Mouse (Mus musculus) neutrophil, adult 5-6 weeks (primary cell): ENCODE measurements around the gene Dlx3. TPM values are rescaled to one million over a fixed set of nuclear protein-coding genes. Genes with fewer than 3 reads are reported as not detected.

Experiments used
- ATAC-seq: fragments of 151-379, 151-347 bp; 2 replicates; pipeline ENCODE4 v1.8.0; 2017; ENCODE audit warnings: mild to moderate bottlenecking, moderate TSS enrichment; ENCODE audit not compliant: insufficient number of reproducible peaks, poor library complexity, low FRiP score, severe bottlenecking; ENCODE audit errors: extremely low read depth
- total RNA-seq: library from RNA; stranded (forward); fragments of 200-1000 nt; gene quantifications from 2 replicates; pipeline ENCODE4 v1.2.3, GENCODE M21; 2017

Gene Dlx3
- total RNA-seq, 1 experiment from 2014 or later: not detected

- ATAC-seq: no peak
Observed at GRCm38 (mm10) chr11:95145851-95146403, 26.0 kb downstream of the Dlx3 start, which contains the start of gene Dlx4. Gene Dlx4, minus strand, starts transcription at chr11:95146263.

DNA sequence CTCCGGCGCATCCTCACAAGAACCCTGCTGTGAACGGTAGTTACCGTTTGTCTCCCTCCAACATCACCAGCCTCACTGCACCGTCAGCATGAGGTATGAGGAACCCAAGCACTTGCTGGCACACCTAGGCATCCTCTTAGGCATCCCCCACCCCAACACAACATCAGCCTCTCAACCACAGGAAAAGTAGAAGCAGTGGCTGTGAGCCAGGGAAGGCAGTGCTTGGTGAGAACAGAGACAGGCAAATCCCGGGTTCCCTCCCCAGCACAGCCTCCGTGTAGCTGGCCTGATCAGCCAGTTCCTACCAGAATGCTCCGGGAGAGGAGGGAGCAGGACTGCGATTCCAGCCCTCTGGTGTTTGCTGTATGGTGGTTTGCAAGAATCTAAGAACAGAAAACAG lies 28.8 kb downstream of the Dlx3 start:
- no peak for ATAC-seq

- no peak for ATAC-seq
Observed at GRCm38 (mm10) chr11:95149462-95150268, 29.7 kb downstream of the Dlx3 start.

GRCm38 (mm10) chr11:95150269-95151049 lies 30.5 kb downstream of the Dlx3 start:
- ATAC-seq: no peak

DNA sequence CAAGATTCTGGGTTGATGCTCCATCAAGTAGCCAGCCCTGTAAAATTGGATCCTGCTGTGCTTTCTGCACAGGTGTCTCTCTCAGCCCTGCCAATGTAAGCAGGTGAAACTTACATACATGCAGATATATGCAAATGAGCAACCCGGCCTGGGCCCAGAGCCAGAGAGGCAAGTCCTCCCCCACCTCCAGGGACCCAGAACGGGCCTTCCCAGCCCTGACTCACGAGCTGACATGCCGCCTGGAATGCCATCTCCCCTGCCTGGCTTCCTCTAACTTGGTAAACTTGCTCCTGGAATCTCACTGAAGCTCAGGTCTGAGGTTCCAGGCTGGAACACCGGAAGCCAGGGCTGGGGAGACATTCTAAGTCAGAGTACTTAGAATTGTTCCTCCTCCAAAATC lies 33.2 kb downstream of the Dlx3 start:
- no peak for ATAC-seq

- no peak for ATAC-seq
Observed at GRCm38 (mm10) chr11:95153681-95154080, 33.8 kb downstream of the Dlx3 start.

GRCm38 (mm10) chr11:95155511-95155910 lies 35.6 kb downstream of the Dlx3 start:
- no peak for ATAC-seq

GRCm38 (mm10) chr11:95157356-95157755 lies 37.4 kb downstream of the Dlx3 start:
- ATAC-seq: no peak

DNA sequence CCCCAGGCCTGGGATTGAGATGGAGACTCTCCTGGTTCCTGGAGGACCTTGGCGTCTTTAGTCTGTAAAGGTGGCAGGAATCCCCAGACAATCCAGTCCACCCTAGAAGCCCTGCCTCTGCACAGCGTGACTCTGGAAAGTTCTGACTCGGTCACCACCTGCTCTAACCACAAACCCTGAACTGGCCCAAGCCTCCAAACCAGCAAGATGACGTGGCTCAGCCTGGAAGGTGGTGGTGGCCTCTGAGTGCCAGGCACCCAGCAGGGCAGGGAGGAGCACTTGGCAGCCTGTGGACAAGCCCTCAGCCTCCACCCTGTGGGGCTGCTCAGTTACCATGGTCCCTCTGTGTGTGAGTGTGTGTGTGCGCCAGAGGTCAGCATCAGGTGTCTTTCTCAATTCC lies 38.0 kb downstream of the Dlx3 start:
- ATAC-seq: no peak

DNA sequence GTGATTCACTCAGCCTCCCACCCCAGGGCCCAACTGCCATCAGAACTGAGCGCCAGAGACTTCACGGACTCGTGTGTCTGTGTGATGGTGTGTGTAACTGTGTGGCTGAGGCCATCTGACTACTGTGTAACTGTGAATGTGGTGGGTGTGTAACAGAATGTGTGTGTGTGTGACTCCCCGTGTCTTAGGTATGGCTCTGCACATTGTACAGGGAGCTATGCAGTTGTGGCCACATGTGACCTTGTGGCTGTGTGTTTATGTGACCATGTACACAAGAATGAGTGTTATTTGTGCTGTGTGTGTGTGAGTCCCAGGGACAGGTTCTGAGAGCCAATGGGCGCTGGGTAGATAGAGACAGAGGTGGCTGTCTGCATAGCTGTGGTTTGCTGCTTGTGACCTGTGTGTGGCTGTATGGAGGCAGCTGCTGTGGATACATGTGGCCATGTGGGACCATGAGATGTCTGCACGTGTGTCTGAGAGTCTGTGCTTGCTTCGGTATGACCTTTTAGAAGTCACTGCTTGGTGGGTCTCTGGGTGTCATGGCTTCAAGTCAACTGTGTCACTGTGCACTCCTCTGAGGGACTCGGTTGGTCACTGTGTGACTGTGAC lies 39.9 kb downstream of the Dlx3 start:
- no peak for ATAC-seq

DNA sequence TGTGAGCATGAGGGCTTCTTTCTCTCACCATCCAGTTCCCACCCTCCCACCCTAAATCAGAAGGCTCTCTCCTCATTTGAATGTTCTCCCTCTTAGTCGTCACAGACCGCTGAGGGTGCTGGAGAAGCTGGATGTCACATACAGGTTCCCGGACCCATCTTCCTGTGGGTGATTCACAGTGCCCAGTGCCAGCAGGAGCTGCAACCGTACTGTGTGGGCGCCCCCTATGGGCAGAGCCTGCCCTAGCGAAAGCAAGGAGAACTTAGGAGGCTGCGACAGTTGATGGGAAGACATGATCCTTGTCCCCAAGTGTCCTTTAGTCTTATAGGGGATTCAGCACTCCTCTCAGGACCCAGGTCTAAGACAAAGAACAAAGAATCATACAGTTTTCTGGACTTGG lies 40.8 kb downstream of the Dlx3 start:
- ATAC-seq: no peak

- ATAC-seq: no peak
Observed at GRCm38 (mm10) chr11:95161708-95162107, 41.8 kb downstream of the Dlx3 start.

DNA sequence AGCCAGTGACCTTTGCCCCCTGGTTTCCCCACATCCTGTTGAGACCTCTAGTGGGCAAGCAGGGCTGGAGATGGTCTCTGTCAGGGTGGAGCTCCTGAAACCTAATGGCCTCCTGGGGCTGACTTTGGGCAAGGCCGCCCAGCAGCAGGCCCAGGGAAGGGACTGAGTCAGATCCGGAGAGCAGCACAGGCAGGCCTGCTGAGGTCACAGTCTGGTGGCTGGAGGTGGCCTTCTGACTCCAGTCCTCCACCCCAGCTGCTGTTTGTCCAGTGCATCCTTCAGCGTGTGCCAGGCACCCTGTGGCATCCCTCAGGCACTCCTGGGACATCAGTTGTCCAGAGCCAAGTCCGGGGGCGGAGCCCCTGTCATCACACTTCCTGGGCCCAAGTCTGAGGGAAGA lies 45.9 kb downstream of the Dlx3 start:
- ATAC-seq: no peak

Other genes starting within 250 kb of the Dlx3 start
- gene Col1a1, start 183.9 kb upstream of the Dlx3 start, total RNA-seq: not detected in 2 replicates
- gene Hils1, start 152.5 kb upstream of the Dlx3 start, total RNA-seq: not detected in 2 replicates
- gene Sgca, start 143.8 kb upstream of the Dlx3 start, total RNA-seq: not detected in 2 replicates
- gene Ppp1r9b, start 129.1 kb upstream of the Dlx3 start, total RNA-seq: 118 and 120 TPM in 2 replicates
- 0.81 and 3.1 TPM in 2 replicates for gene Samd14, start 110.2 kb upstream of the Dlx3 start, total RNA-seq
- gene Pdk2, start 78.8 kb upstream of the Dlx3 start, total RNA-seq: 2.9 and 5.2 TPM in 2 replicates
- gene Itga3, start 43.3 kb upstream of the Dlx3 start, total RNA-seq: 0.23 and 1.2 TPM in 2 replicates
- gene Dlx4, start 26.1 kb downstream of the Dlx3 start, total RNA-seq: not detected in 2 replicates
- 0.86 TPM in 1 of 2 replicates, not detected in the other for gene Tac4, start 141.4 kb downstream of the Dlx3 start, total RNA-seq
- 63.7 and 69.5 TPM in 2 replicates for gene Kat7, start 190.1 kb downstream of the Dlx3 start, total RNA-seq
- gene Fam117a, start 216.9 kb downstream of the Dlx3 start, total RNA-seq: 45.7 and 48.7 TPM in 2 replicates